Mouse (Mus musculus) T-helper 2 cell (primary cell): Measurements from ENCODE around the gene Camkk2.

Experiments
- in situ Hi-C: fragments of 300-600 bp; cut with MboI, MseI; formaldehyde crosslinking; loops from one replicate; pipeline ENCODE4 v1.15.1; 2025; ENCODE audit warnings: high pct_unique_total_duplicates

The Camkk2 gene

GRCm38 (mm10) chr5:122702156-122702555 is 77.1 kb downstream of the Camkk2 start:
- in situ Hi-C loops: no loop called here

GRCm38 (mm10) chr5:122700837-122701212 is 78.4 kb downstream of the Camkk2 start:
- in situ Hi-C loops: no loop called here

- in situ Hi-C loops: no loop called here
These were observed 78.9 kb downstream of the Camkk2 start for GRCm38 (mm10) chr5:122700109-122700836.

GRCm38 (mm10) chr5:122698701-122699060 is 80.5 kb downstream of the Camkk2 start:
- in situ Hi-C loops: no loop called here

- in situ Hi-C loops: no loop called here
These were observed 81.0 kb downstream of the Camkk2 start for GRCm38 (mm10) chr5:122698041-122698700.

- in situ Hi-C loops: no loop called here
These were observed 83.7 kb downstream of the Camkk2 start for GRCm38 (mm10) chr5:122695516-122695915.

GRCm38 (mm10) chr5:122693431-122694207 is 85.6 kb downstream of the Camkk2 start:
- in situ Hi-C loops: no loop called here

GRCm38 (mm10) chr5:122690486-122690885 is 88.7 kb downstream of the Camkk2 start:
- in situ Hi-C loops: no loop called here

- in situ Hi-C loops: no loop called here
These were observed 90.1 kb downstream of the Camkk2 start for GRCm38 (mm10) chr5:122689153-122689552.

GRCm38 (mm10) chr5:122687391-122687790 is 91.8 kb downstream of the Camkk2 start:
- in situ Hi-C loops: no loop called here

- in situ Hi-C loops: no loop called here
These were observed 95.3 kb downstream of the Camkk2 start for GRCm38 (mm10) chr5:122683926-122684325.

- in situ Hi-C loops: no loop called here
These were observed 97.9 kb downstream of the Camkk2 start for GRCm38 (mm10) chr5:122681276-122681675.
